Mouse (Mus musculus) spleen, adult 2 months (tissue): ENCODE measurements around the gene Cmtr1. TPM values are rescaled to one million over a fixed set of nuclear protein-coding genes. Genes with fewer than 3 reads are reported as not detected.
"Not testable (repeated sequence)": the region's sequence is repeated elsewhere in the genome, so short reads cannot be mapped to it uniquely, and the experiment has no call there.

Experiments
- DNase-seq, 2 experiments: peaks; one replicate each; pipeline versions ENCODE4 v3.0.0 to v3.0.0-alpha.2; 2012 to 2021; ENCODE audit warnings: low spot score in 2 of 2, low read depth in 1 of 2
- H3K27ac ChIP-seq: fragments of 200-500 bp; 2 replicates; pipeline ENCODE4 v1.5.1; 2012; ENCODE audit warnings: low read length, inconsistent platforms; ENCODE audit not compliant: insufficient read depth
- H3K27me3 ChIP-seq: fragments of 200-500 bp; 2 replicates; pipeline ENCODE4 v1.6.1; 2012; ENCODE audit warnings: mild to moderate bottlenecking, moderate library complexity, low read length, inconsistent platforms; ENCODE audit not compliant: control insufficient read depth, insufficient read depth
- H3K36me3 ChIP-seq: fragments of 200-500 bp; 2 replicates; pipeline ENCODE4 v1.6.1; 2012; ENCODE audit warnings: mild to moderate bottlenecking, low read length, inconsistent platforms; ENCODE audit not compliant: control insufficient read depth, insufficient read depth
- H3K4me1 ChIP-seq: fragments of 200-500 bp; 2 replicates; pipeline ENCODE4 v1.6.1; 2011; ENCODE audit warnings: inconsistent platforms; ENCODE audit not compliant: control insufficient read depth, insufficient read depth, insufficient read length
- H3K4me3 ChIP-seq: fragments of 200-500 bp; 2 replicates; pipeline ENCODE4 v1.5.1; 2011; ENCODE audit warnings: mild to moderate bottlenecking, inconsistent platforms; ENCODE audit not compliant: insufficient read depth, insufficient read length; ENCODE audit errors: extremely low read depth
- CTCF ChIP-seq: fragments of 200-500 bp; IDR thresholded peaks from 2 replicates; pipeline ENCODE4 v1.5.1; 2011; ENCODE audit warnings: mild to moderate bottlenecking, inconsistent platforms; ENCODE audit not compliant: insufficient read depth, insufficient read length, insufficient replicate concordance; ENCODE audit errors: extremely low read depth
- POLR2A ChIP-seq: fragments of 200-500 bp; IDR thresholded peaks from 2 replicates; pipeline ENCODE4 v1.6.1; 2011; ENCODE audit warnings: low read depth, low read length, inconsistent platforms
- WGBS: fragments of 180-500 bp; shearing (Covaris S2); methylation state at CpG from one replicate; pipeline ENCODE4 v1.1.7; 2018; 5-methylcytosine and 5-hydroxymethylcytosine counted together
- polyA plus RNA-seq: library from polyadenylated mRNA; depleted of rRNA; stranded (reverse); fragments of >200 nt; gene quantifications from 2 replicates; pipeline ENCODE4 v1.2.3, GENCODE M21; 2012

The Cmtr1 gene
- polyA plus RNA-seq, 1 experiment: 34.3 TPM

DNA sequence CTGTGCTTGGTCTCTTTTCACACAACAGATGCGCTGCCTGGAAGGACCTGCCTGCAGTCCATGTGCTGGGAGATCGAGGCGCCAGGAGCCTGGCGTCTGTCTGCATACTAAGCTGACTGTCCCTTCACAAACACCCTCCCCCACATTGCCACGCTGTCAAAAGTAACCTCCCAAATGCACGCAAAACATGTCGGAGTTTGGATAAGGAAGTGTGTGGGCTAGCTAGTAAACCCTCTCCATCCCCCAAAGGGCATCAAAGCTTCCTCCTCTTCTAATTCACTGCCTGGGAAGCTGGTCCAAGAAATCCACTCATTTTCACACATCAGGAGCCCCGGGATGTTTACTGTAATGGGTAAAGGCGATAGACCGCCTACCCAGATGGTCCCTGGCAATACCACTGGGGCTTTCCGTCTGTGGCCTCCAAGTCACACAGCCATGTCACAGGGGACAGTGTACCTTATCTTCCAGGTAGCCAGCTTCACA lies 50.2 kb downstream of the Cmtr1 start:
- TF ChIP-seq CTCF (no peak), POLR2A (no peak)
- Histone ChIP-seq H3K27ac (no peak overlapping the region), H3K27me3 (no peaks in the 10 kb centered on the region), H3K36me3 (no peaks in the 10 kb centered on the region), H3K4me3 (no peak overlapping the region), H3K4me1 (peaks cover 9% of the 10 kb centered on the region; the same call in 1 of the 2 replicates)
- 93% methylated on average over 11 of the region's 11 CpGs for WGBS
- no peak for DNase-seq

DNA sequence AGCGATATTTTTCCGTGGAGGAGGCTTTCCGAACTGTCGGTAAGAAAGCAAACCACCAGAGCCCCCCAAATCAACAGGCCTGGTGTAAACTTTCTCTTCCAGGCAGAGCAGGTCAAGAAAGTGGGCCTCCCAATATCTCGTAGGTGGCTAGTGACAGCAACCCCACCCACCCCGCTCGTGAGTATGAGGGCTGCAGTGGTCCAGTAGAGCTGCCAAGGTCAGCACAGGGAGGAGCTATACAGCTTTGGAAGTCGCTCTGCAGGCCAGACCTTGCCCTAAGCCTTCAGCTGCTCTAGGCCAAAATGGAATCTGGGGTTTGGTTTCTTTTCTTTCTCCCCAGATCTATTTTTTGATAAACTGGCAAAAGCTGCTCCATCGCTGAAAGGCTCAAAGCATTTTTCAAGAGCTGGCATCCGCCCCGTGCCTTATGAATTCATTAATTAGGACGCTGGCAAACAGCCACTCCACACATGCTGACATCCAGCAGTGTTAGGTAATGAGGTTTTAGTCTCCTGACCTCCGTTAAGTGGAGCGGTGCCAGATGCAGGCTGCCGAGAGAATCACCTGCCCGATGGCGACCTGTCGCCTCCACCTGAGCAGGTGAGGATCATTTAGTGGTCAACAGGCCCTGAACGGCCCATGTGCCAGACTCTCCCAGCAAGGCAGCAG lies 50.8 kb downstream of the Cmtr1 start:
- no peak for TF ChIP-seq CTCF
- no peak for TF ChIP-seq POLR2A
- no peak for DNase-seq
- peaks cover 12% of the 10 kb centered on the region; the same call in 1 of the 2 replicates for H3K4me1 ChIP-seq
- H3K27me3 ChIP-seq: no peaks in the 10 kb centered on the region
- H3K36me3 ChIP-seq: no peaks in the 10 kb centered on the region
- no peak overlapping the region for H3K4me3 ChIP-seq
- no peak overlapping the region for H3K27ac ChIP-seq
- WGBS: 88% methylated on average over 19 of the region's 19 CpGs

DNA sequence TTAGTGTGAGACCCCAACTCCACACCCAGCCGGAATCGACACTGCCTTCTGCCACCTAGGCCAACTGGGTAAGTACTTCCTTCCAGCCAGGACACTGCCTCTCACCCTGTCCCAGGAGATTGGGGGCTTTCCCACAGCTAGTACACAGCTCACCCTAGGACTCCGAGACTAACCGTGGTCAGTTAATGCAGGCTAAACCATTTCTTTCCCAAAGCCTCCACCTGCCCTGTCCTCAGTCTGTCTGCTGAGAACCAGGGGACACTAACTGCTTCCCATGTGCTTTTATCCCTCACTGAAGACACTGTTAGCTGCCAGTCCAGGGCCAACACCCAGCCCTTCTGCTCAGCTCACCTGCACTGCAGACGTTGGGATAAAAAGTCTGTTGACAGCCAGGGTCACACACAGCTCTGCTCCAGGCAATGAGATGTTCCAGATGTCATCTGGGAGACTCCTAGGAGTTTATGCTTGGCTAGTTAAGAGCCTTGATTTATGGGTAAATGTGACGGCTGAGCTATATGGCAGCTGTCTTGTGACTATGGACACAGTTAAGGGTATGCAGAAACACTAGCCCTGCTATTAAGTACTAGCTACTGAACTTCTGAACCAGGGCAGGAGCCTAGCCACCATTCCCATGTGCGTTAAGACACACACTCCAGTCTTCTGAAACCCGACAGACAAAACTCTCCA lies 51.5 kb downstream of the Cmtr1 start:
- Histone ChIP-seq H3K27me3 (no peaks in the 10 kb centered on the region), H3K4me3 (no peak overlapping the region), H3K27ac (no peak overlapping the region), H3K4me1 (peaks cover 12% of the 10 kb centered on the region; the same call in 1 of the 2 replicates), H3K36me3 (no peaks in the 10 kb centered on the region)
- TF ChIP-seq CTCF (no peak), POLR2A (no peak)
- WGBS: 74% methylated on average over 8 of the region's 8 CpGs
- DNase-seq: no peak

- H3K27ac ChIP-seq: no peak overlapping the region
- DNase-seq: no peak
- H3K36me3 ChIP-seq: no peaks in the 10 kb centered on the region
- no peaks in the 10 kb centered on the region for H3K27me3 ChIP-seq
- WGBS: 34% methylated on average over 7 of the region's 7 CpGs
- H3K4me1 ChIP-seq: peaks cover 16% of the 10 kb centered on the region; the same call in 1 of the 2 replicates
- TF ChIP-seq POLR2A (no peak), CTCF (no peak)
- no peak overlapping the region for H3K4me3 ChIP-seq
Observed at GRCm38 (mm10) chr17:29712565-29712964, 52.2 kb downstream of the Cmtr1 start.

DNA sequence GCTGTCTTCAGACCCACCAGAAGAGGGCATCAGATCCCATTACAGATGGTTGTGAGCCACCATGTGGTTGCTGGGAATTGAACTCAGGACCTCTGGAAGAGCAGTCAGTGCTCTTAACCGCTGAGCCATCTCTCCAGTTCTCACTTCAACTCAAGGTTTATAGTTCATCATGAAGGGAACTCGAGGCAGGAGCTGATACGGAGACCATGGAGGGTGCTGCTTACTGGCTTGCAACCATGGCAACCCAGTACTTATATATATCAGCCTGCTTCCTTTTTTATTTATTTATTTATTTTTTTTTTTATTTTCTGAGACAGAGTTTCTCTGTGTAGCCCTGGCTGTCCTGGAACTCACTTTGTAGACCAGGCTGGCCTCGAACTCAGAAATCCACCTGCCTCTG lies 53.3 kb downstream of the Cmtr1 start:
- WGBS: 93% methylated on average over 4 of the region's 4 CpGs
- DNase-seq, H3K27me3 ChIP-seq, H3K36me3 ChIP-seq, H3K4me3 ChIP-seq, H3K27ac ChIP-seq: not testable (repeated sequence)
- peaks cover 16% of the 10 kb centered on the region; the same call in 1 of the 2 replicates for H3K4me1 ChIP-seq

- peaks cover 20% of the 10 kb centered on the region for H3K4me1 ChIP-seq
- peak within 1 kb of the TSS; percentile 14; the same call in 1 of the 2 replicates for H3K27ac ChIP-seq
- H3K27me3 ChIP-seq: no peaks in the 10 kb centered on the region
- peak; percentile 91 to 94 for DNase-seq
- H3K4me3 ChIP-seq: peak within 1 kb of the TSS; percentile 93
- no peak for TF ChIP-seq POLR2A
- TF ChIP-seq CTCF: no peak
- 6% methylated on average over 41 of the region's 41 CpGs for WGBS
- no peaks in the 10 kb centered on the region for H3K36me3 ChIP-seq
Observed at GRCm38 (mm10) chr17:29716732-29717445, 56.5 kb downstream of the Cmtr1 start, which contains the start of gene Ccdc167. Gene Ccdc167, minus strand, starts transcription at chr17:29717044.
